Mouse (Mus musculus) neural tube, embryonic 15.5 days (tissue): ENCODE results near the gene Cntn1. TPM values are rescaled to one million over a fixed set of nuclear protein-coding genes. Genes with fewer than 3 reads are reported as not detected.

Experiments used
- ATAC-seq: fragments of 200-750 bp; cut with Nextera tagmentation; 2 replicates; pipeline ENCODE4 v1.8.0; 2017; ENCODE audit warnings: mild to moderate bottlenecking, moderate TSS enrichment, moderate library complexity; ENCODE audit not compliant: low FRiP score
- H3K27ac ChIP-seq: fragments of 300-500 bp; sonication (generic); replicated peaks from 2 replicates; pipeline ENCODE4 v1.5.1; 2015; ENCODE audit warnings: mild to moderate bottlenecking, inconsistent platforms
- H3K27me3 ChIP-seq: fragments of 300-500 bp; sonication (generic); replicated peaks from 2 replicates; pipeline ENCODE4 v1.6.1; 2015; ENCODE audit warnings: inconsistent platforms
- H3K36me3 ChIP-seq: fragments of 300-500 bp; sonication (generic); 2 replicates; pipeline ENCODE4 v1.6.1; 2015; ENCODE audit warnings: inconsistent platforms
- H3K4me1 ChIP-seq: fragments of 300-500 bp; sonication (generic); 2 replicates; pipeline ENCODE4 v1.6.1; 2015; ENCODE audit warnings: inconsistent platforms
- H3K4me2 ChIP-seq: fragments of 300-500 bp; sonication (generic); 2 replicates; pipeline ENCODE4 v1.6.1; 2015; ENCODE audit warnings: inconsistent platforms, mild to moderate bottlenecking, moderate library complexity
- H3K4me3 ChIP-seq: fragments of 300-500 bp; sonication (generic); replicated peaks from 2 replicates; pipeline ENCODE4 v1.5.1; 2015; ENCODE audit warnings: mild to moderate bottlenecking, inconsistent platforms
- H3K9ac ChIP-seq: fragments of 300-500 bp; sonication (generic); replicated peaks from 2 replicates; pipeline ENCODE4 v1.6.1; 2015; ENCODE audit warnings: mild to moderate bottlenecking, inconsistent platforms
- H3K9me3 ChIP-seq: fragments of 300-500 bp; sonication (generic); replicated peaks from 2 replicates; pipeline ENCODE4 v1.6.1; 2016; ENCODE audit warnings: inconsistent platforms
- WGBS: fragments of 180-500 bp; shearing (Covaris S2); methylation state at CpG from one replicate; pipeline ENCODE4 v1.1.7; 2015; ENCODE audit warnings: mixed read lengths; 5-methylcytosine and 5-hydroxymethylcytosine counted together
- polyA plus RNA-seq: library from polyadenylated mRNA; unstranded; fragments of >200 nt; fragmentation: Nextera tagmentation; extraction: Ambion mirVana; gene quantifications from 2 replicates; pipeline ENCODE4 v1.2.1, GENCODE M21; 2015

Gene Cntn1
- polyA plus RNA-seq, 1 experiment from 2014 or later, result 78.7 TPM

DNA sequence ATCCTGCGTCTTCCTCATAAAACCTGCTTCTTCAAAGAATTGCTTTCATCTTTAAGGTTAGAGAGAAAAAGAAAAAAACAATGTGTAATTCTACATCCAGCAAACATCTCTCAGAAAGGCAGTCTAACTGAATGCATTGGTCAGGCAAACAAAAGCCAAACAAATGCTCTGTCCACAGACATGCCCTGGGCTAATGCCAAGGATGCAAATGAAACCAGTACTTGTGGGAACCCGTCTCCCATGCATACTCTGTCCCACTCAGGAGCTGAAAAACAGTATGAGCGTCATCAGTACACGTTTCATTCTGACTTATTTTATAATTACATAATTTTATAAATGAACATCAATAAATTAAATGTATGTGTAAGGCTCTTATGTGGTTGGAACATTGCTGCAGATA lies 91.0 kb downstream of the Cntn1 start:
- peaks cover 2% of the 10 kb centered on the region; the same call in 1 of the 2 replicates for H3K4me1 ChIP-seq
- H3K36me3 ChIP-seq, result no peaks in the 10 kb centered on the region
- no peak overlapping the region for H3K4me2 ChIP-seq
- no peak overlapping the region for H3K4me3 ChIP-seq
- no peak overlapping the region for H3K9ac ChIP-seq
- H3K27ac ChIP-seq, result no peak overlapping the region
- WGBS, result 53% methylated on average over 4 of the region's 4 CpGs
- ATAC-seq, result no peak
- H3K27me3 ChIP-seq, result no peaks in the 10 kb centered on the region
- no peaks in the 10 kb centered on the region for H3K9me3 ChIP-seq

- WGBS, result 60% methylated on average over 2 of the region's 2 CpGs
- Histone ChIP-seq H3K4me3 (no peak overlapping the region), H3K4me2 (no peak overlapping the region), H3K4me1 (no peaks in the 10 kb centered on the region), H3K9me3 (no peaks in the 10 kb centered on the region), H3K27ac (no peak overlapping the region), H3K36me3 (no peaks in the 10 kb centered on the region), H3K9ac (no peak overlapping the region), H3K27me3 (no peaks in the 10 kb centered on the region)
- no peak for ATAC-seq
These were observed 104.0 kb downstream of the Cntn1 start for GRCm38 (mm10) chr15:92154921-92155320.

GRCm38 (mm10) chr15:92160855-92161162 lies 109.8 kb downstream of the Cntn1 start:
- H3K4me3 ChIP-seq, result peak overlapping the region; percentile 47
- H3K9ac ChIP-seq, result peak overlapping the region; percentile 51
- ATAC-seq, result no peak
- no peaks in the 10 kb centered on the region for H3K27me3 ChIP-seq
- 27% methylated on average over 10 of the region's 10 CpGs for WGBS
- H3K27ac ChIP-seq, result peak overlapping the region; percentile 92
- H3K36me3 ChIP-seq, result no peaks in the 10 kb centered on the region
- peak overlapping the region; percentile 58 for H3K4me2 ChIP-seq
- no peaks in the 10 kb centered on the region for H3K9me3 ChIP-seq
- H3K4me1 ChIP-seq, result peaks cover 16% of the 10 kb centered on the region

GRCm38 (mm10) chr15:92161163-92162025 lies 110.4 kb downstream of the Cntn1 start:
- WGBS, result 21% methylated on average over 20 of the region's 20 CpGs
- Histone ChIP-seq H3K27me3 (no peaks in the 10 kb centered on the region), H3K9ac (peak overlapping the region; percentile 51), H3K4me3 (peak overlapping the region; percentile 47), H3K9me3 (no peaks in the 10 kb centered on the region), H3K4me1 (peaks cover 16% of the 10 kb centered on the region), H3K4me2 (peak overlapping the region; percentile 58), H3K27ac (peak overlapping the region; percentile 92), H3K36me3 (no peaks in the 10 kb centered on the region)
- ATAC-seq, result peak; percentile 86

DNA sequence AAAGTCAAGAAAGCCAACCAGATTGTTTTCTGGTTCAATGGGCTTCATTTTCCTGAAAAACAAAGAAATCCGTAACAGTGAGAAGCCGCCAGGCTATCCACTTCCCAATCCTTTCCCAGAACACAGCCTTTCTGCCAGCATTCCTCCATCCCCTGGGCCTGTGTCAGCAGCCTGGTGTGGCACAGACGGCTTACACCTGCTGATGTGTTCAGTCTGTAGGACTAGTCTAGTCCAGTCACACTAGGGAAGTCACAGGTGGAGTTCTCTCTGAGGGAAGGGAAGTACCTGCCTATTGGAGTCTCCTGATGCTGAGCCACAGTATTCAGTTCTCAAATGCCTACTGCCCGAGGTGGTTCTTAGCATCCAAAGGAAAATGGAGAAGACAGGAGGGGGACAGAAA lies 111.9 kb downstream of the Cntn1 start:
- Histone ChIP-seq H3K36me3 (no peaks in the 10 kb centered on the region), H3K27me3 (no peaks in the 10 kb centered on the region), H3K4me2 (peak overlapping the region; percentile 58), H3K9ac (peak overlapping the region; percentile 14; the same call in 1 of the 2 replicates), H3K27ac (peak overlapping the region; percentile 52), H3K9me3 (no peaks in the 10 kb centered on the region), H3K4me1 (peaks cover 16% of the 10 kb centered on the region), H3K4me3 (peak overlapping the region; percentile 26)
- WGBS, result 55% methylated on average over 4 of the region's 4 CpGs
- ATAC-seq, result no peak

DNA sequence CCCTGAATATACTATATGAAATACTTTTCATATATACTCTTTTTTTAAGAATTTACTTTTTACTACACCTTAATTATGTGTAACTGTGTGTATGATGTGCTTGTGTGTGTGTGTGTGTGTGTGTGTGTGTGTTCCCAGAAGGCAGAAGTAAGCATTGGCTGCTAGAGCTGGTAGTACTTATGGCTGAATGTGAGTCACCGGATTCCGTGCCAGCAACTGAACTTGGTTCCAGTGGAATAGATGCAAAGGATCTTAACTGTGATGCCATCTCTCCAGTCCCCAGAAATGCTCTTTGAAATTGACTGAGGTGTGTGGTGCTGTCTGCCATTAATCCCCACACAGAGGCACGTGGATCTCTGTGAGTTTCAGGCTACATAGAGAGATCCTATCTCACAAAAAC lies 113.2 kb downstream of the Cntn1 start:
- 85% methylated on average over 3 of the region's 3 CpGs for WGBS
- no peak for ATAC-seq
- peaks cover 16% of the 10 kb centered on the region for H3K4me1 ChIP-seq
- no peaks in the 10 kb centered on the region for H3K9me3 ChIP-seq
- H3K9ac ChIP-seq, result no peak overlapping the region
- H3K36me3 ChIP-seq, result no peaks in the 10 kb centered on the region
- no peak overlapping the region for H3K27ac ChIP-seq
- H3K27me3 ChIP-seq, result no peaks in the 10 kb centered on the region
- H3K4me2 ChIP-seq, result peak overlapping the region; percentile 58
- no peak overlapping the region for H3K4me3 ChIP-seq

DNA sequence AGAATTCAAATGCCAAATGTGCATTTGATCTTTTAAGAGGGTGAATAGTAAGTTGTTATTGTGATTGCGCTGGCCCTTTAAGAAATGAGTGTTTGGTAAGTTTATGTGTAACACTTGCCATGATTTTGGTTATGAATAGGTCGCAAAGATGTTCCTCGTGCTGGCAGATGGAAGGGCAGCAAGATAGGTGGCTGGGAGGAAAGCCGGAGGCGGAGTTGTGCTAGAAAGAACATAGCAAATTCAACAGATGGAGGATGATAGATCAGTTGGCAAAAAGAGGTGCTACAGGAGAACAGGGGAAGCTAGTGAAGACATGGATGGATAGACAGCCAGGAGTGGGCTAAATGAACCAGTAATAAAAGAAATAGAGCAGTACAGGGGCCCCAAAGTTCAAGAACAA lies 115.3 kb downstream of the Cntn1 start:
- Histone ChIP-seq H3K27ac (no peak overlapping the region), H3K4me2 (no peak overlapping the region), H3K4me3 (no peak overlapping the region), H3K4me1 (peaks cover 7% of the 10 kb centered on the region), H3K9me3 (no peaks in the 10 kb centered on the region), H3K27me3 (no peaks in the 10 kb centered on the region), H3K36me3 (no peaks in the 10 kb centered on the region), H3K9ac (no peak overlapping the region)
- WGBS, result 81% methylated on average over 5 of the region's 5 CpGs
- no peak for ATAC-seq

- Histone ChIP-seq H3K36me3 (no peaks in the 10 kb centered on the region), H3K4me3 (no peak overlapping the region), H3K4me2 (no peak overlapping the region), H3K9me3 (no peaks in the 10 kb centered on the region), H3K27me3 (no peaks in the 10 kb centered on the region), H3K4me1 (no peaks in the 10 kb centered on the region), H3K27ac (no peak overlapping the region), H3K9ac (no peak overlapping the region)
- ATAC-seq, result no peak
- WGBS, result 80% methylated on average over 2 of the region's 2 CpGs
These were observed 124.8 kb downstream of the Cntn1 start for GRCm38 (mm10) chr15:92175739-92176138.

- ATAC-seq, result no peak
- Histone ChIP-seq H3K4me2 (no peak overlapping the region), H3K36me3 (no peaks in the 10 kb centered on the region), H3K27ac (no peak overlapping the region), H3K4me3 (no peak overlapping the region), H3K9ac (no peak overlapping the region), H3K27me3 (no peaks in the 10 kb centered on the region), H3K9me3 (no peaks in the 10 kb centered on the region), H3K4me1 (no peaks in the 10 kb centered on the region)
- WGBS, result 51% methylated on average over 9 of the region's 9 CpGs
These were observed 126.4 kb downstream of the Cntn1 start for GRCm38 (mm10) chr15:92177413-92177812.

GRCm38 (mm10) chr15:92185484-92185883 lies 134.5 kb downstream of the Cntn1 start:
- 96% methylated on average over 2 of the region's 2 CpGs for WGBS
- Histone ChIP-seq H3K4me1 (peaks cover 4% of the 10 kb centered on the region; the same call in 1 of the 2 replicates), H3K9me3 (no peaks in the 10 kb centered on the region), H3K27me3 (no peaks in the 10 kb centered on the region), H3K36me3 (no peaks in the 10 kb centered on the region), H3K4me3 (no peak overlapping the region), H3K4me2 (no peak overlapping the region), H3K27ac (no peak overlapping the region), H3K9ac (no peak overlapping the region)
- no peak for ATAC-seq

DNA sequence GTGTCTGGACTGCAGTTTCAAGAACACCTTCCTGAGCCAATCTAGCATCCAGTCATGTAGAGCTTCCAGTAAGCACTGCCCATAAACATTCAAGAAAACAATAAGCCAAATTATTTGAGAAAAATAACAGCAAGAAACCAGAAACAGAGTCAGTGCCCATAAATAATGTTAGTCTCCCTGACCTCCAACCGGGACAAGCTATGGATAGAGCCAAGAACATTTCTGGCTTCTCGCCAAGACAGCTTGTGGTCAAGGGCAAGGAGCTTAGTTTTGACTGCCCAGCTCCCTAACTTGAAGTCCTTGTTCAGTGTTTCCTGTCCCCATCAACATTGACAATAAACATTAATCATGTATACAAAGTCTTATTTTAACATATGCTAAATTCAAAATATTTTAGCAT lies 139.0 kb downstream of the Cntn1 start:
- H3K4me1 ChIP-seq, result peaks cover 4% of the 10 kb centered on the region; the same call in 1 of the 2 replicates
- no peak overlapping the region for H3K4me2 ChIP-seq
- 71% methylated on average over 2 of the region's 2 CpGs for WGBS
- H3K9me3 ChIP-seq, result no peaks in the 10 kb centered on the region
- no peak for ATAC-seq
- H3K36me3 ChIP-seq, result no peaks in the 10 kb centered on the region
- H3K9ac ChIP-seq, result no peak overlapping the region
- no peaks in the 10 kb centered on the region for H3K27me3 ChIP-seq
- no peak overlapping the region for H3K4me3 ChIP-seq
- H3K27ac ChIP-seq, result no peak overlapping the region

- no peak overlapping the region for H3K9ac ChIP-seq
- no peaks in the 10 kb centered on the region for H3K36me3 ChIP-seq
- H3K4me1 ChIP-seq, result no peaks in the 10 kb centered on the region
- no peaks in the 10 kb centered on the region for H3K9me3 ChIP-seq
- H3K4me2 ChIP-seq, result no peak overlapping the region
- WGBS, result 62% methylated on average over 6 of the region's 6 CpGs
- H3K4me3 ChIP-seq, result no peak overlapping the region
- H3K27ac ChIP-seq, result no peak overlapping the region
- ATAC-seq, result no peak
- no peaks in the 10 kb centered on the region for H3K27me3 ChIP-seq
These were observed 149.5 kb downstream of the Cntn1 start for GRCm38 (mm10) chr15:92200326-92200985.
